ENCODE assay signal across 8 mouse cellular contexts in genomic region chr7:114562531-114563241, GRCm38 (mm10). TPM values are rescaled to one million over a fixed set of nuclear protein-coding genes. Genes with fewer than 3 reads are reported as not detected.
DNase-seq lines count a peak whose midpoint lies in the region.

TSS of gene Cyp2r1 (minus strand) at chr7:114562972.

- DNase-seq in adrenal gland, adult 18-20 months (ENCODE audit: low spot score in 2 of 2): peak; percentile 74 to 78
- DNase-seq in embryo, embryonic 11 days: peak; percentile 93
- DNase-seq in gastrocnemius, postnatal 14 days: peak; percentile 88
- peak; percentile 42 for DNase-seq in hindlimb bud, embryonic 11.5 days (ENCODE audit: extremely low spot score, low read depth, low spot score)
- DNase-seq in left cerebral cortex, adult 18-20 months (ENCODE audit: low spot score in 2 of 2): peak; percentile 80 to 88
- peak; percentile 95 for DNase-seq in lung, postnatal 36 days
- DNase-seq in retina, postnatal 1 day: peak; percentile 94
- peak; percentile 87 to 91 for DNase-seq in thymus, postnatal 36 days

- intact Hi-C loops in gastrocnemius, postnatal 14 days (cut with DNase I; ENCODE audit: low total_unique reads): no loop called here

RNA-seq across cellular contexts. Expression of gene Cyp2r1, which starts in this region (rescaled TPM):
- total RNA-seq in adrenal gland, adult 18-20 months (2021): 1 to 10 TPM in 1 of 2 experiments, under 1 TPM in 1; 0.80 to 1.3 TPM
- total RNA-seq in gastrocnemius, postnatal 14 days (2021): under 1 TPM; 0.45 to 0.47 TPM
- total RNA-seq in left cerebral cortex, adult 18-20 months (2021): 1 to 10 TPM in 1 of 2 experiments, under 1 TPM in 1; 0.93 to 1.7 TPM

Comparison
In these comparisons a context has a peak if more than half of its experiments do, and no peak if none do; other contexts are left out.
1. Peak in every context shown above with its lines: DNase-seq.
2. Peak in DNase-seq in gastrocnemius, postnatal 14 days; RNA of the gene not detected or under 1 TPM.
3. DNase-seq: peak in every context shown above with its lines; median percentile 95 in lung, postnatal 36 days; 94 in retina, postnatal 1 day; 93 in embryo, embryonic 11 days; 89 in thymus, postnatal 36 days; 88 in gastrocnemius, postnatal 14 days; 84 in left cerebral cortex, adult 18-20 months; 76 in adrenal gland, adult 18-20 months; 42 in hindlimb bud, embryonic 11.5 days.